Mouse (Mus musculus): ENCODE measurements around the gene Bin2.
"Not testable (repeated sequence)": the region's sequence is repeated elsewhere in the genome, so short reads cannot be mapped to it uniquely, and the experiment has no call there.

Bin2 gene

DNA sequence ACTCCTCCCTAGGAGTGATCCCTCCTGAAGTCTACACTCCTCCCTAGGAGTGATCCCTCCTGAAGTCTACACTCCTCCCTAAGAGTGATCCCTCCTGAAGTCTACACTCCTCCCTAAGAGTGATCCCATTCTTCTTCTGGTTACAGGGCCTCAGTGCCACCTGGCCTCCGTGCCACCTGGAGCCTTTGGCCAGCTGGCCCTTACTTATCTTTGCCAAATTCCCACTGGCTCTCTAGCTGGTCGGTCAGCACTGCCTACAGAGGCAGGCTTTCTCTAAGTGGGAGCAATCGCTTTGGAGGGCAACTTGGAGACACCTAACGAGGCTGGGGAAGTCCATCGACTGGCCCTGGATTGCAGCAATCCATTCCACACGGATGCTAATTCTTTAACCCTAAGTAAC lies 23.2 kb downstream of the Bin2 start:
- no peak for DNase-seq (ENCODE audit: low spot score)

DNA sequence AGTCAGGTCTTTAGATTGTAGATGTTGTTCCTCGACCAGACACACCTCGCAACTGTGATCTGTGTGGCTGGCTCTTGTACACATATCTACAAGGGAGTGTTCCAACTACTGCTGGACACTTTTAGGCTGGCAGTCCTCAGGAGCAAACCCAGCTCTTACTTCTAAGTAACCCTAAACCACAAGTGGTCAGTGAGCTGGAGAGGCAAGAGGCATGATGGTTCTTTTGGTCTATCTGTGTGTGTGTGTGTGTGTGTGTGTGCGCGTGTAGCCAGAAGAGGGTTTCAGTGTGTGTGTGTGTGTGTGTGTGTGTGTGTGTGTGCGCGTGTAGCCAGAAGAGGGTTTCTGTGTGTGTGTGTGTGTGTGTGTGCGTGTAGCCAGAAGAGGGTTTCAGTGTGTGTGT lies 26.9 kb downstream of the Bin2 start:
- no peak for DNase-seq (ENCODE audit: low spot score)

GRCm38 (mm10) chr15:100641226-100641810 lies 28.0 kb downstream of the Bin2 start:
- DNase-seq (ENCODE audit: low spot score), result no peak

GRCm38 (mm10) chr15:100639972-100640750 lies 29.2 kb downstream of the Bin2 start:
- DNase-seq (ENCODE audit: low spot score), result no peak

DNA sequence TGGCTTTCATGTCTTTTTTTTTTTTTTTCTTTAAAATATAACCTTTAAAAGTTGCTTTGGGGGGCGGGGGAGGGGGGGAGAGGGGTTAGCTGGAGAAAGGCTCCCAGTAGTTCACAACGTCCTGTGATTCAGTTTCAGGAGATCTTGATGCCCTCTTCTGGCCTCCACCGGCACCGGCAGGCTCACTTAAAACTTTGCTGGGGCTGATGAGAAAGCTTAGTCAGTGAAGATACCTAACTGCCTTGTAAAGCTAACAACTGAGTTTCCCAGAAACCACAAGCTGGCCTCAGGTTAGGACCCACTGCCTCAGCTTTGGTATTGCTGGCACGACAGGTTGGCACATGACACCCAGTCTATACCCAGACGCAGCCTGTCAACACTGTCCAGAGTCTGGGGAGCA lies 31.7 kb downstream of the Bin2 start:
- DNase-seq (ENCODE audit: low spot score), result no peak

GRCm38 (mm10) chr15:100636700-100637501 lies 32.5 kb downstream of the Bin2 start, which contains the start of gene Smagp:
Smagp (minus strand) TSS chr15:100636940.
- peak; percentile 70 for DNase-seq (ENCODE audit: low spot score)

DNA sequence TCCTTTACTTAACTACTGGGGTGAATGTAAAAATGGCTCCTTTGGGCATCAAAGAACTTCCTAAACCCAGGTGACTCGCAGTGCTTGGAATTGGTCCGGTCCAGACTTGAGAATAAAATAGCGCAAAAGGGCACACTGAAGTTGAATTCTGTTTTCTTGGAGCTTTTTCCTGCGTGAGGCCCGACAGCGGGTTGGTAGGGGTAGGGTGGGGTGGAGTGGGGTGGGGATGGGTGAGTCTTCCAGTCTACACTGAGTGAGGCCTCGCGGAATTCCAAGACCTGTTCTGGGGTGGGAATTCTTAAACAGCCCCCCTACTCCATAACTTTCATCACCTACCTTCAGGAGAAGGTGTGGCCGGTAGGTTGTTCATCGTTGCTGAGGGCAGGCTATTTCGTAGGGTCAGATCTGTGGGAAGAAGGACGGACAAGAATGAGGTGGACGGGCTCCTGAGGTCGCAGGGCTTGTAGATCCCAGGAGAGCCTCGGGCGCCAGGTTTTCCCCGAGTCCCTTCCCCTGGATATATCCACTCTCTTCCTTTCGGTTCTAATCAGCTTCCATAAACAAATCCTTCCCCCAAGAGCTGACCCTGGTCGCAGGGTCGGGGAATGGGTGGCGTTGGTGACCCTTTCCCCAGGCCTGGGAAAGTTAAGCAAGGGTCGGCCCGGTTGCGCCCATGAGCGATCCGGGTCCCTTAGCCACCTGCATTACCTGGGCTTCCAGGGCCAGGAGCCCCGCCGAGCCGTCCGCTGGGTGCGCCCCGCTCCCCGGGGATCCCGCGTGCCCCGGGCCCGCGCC lies 33.3 kb downstream of the Bin2 start:
- DNase-seq (ENCODE audit: low spot score), result no peak

- DNase-seq (ENCODE audit: low spot score), result no peak
Observed at GRCm38 (mm10) chr15:100635239-100635638, 34.1 kb downstream of the Bin2 start.

GRCm38 (mm10) chr15:100633341-100633740 lies 36.0 kb downstream of the Bin2 start:
- DNase-seq (ENCODE audit: low spot score), result no peak

DNA sequence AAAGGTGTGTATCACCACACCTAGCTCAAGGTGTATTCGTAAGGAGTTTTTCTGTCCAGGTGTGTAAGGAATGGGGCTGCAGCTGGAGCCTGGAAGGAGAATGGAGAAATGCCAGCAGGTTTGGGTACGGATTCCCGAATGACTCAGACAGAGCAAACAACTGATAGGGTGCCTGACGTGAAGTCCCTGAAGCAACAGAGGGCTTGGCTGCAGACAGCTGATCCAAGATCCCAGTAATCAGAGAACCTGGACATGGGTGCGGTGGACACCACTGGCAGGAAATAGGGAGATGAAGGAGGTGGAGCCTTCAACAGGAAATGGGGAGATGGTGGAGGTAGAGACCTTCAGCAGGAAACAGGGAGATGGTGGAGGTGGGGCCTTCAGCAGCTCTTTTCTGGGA lies 37.0 kb downstream of the Bin2 start:
- no peak for DNase-seq (ENCODE audit: low spot score)

DNA sequence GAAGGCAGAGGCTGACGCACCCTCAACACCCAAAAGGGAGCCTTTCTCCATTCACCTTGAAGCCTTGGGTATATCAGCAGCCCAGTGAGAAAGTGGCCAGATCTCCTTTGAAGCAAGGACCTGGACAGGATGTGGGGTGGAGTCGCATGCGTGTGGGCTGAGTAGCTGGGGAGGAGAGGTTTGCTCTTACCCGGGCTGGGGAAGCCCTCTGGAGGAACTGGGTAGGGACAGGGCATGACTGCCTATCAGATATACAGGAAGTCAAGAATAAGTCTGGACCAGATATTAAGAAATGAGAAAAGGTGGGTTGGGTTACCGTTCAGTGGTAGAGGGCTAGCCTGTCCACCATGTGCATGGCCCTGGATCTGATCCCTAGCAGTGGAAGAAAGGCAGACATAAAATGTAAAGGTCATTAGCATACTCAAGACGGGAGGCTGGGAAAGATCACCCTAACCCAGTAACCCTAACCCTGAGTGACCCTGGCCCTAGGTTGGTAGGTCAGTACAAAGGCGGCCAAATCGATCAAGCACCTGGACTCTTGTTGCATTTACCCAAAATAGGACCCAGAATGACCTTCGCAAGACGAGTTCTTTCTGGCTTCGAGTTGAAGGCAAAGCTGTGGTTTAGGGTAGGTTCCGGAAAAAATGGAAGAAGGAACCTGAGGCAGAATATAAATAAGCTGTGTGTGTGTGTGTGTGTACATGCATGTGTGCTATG lies 37.7 kb downstream of the Bin2 start:
- DNase-seq (ENCODE audit: low spot score), result no peak

GRCm38 (mm10) chr15:100630126-100630525 lies 39.2 kb downstream of the Bin2 start:
- no peak for DNase-seq (ENCODE audit: low spot score)

- DNase-seq (ENCODE audit: low spot score), result no peak
Observed at GRCm38 (mm10) chr15:100628797-100629196, 40.6 kb downstream of the Bin2 start.

DNA sequence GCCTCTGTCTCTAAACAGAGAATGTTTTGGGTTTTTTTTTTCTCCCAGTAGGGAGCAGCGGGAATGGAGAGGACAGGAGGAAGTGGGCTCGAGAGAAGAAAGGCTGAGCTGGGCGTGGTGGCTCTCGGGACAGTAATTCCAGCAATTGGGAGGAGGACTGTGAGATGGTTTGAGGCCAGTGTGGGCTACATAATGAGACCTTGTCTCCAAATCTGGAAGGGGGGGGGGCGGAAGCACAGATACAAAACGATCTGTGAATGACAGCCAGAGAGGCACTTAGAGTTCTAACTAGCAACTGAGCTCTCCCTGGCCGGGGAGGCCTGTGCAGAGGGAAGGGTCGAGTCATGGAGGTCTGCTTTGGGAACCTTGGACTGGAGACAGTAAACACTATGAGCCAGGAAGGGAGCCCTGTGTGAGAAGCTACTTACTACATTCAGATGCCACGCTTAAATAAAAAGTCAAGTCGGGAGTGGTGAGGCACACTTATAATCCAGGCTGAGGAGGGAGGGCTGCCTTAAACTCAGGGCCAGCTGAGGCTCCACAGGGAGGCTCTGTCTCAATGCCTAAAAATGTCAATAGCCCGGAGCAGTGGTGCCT lies 41.5 kb downstream of the Bin2 start:
- no peak for DNase-seq (ENCODE audit: low spot score)

GRCm38 (mm10) chr15:100627287-100627686 lies 42.1 kb downstream of the Bin2 start:
- no peak for DNase-seq (ENCODE audit: low spot score)

DNA sequence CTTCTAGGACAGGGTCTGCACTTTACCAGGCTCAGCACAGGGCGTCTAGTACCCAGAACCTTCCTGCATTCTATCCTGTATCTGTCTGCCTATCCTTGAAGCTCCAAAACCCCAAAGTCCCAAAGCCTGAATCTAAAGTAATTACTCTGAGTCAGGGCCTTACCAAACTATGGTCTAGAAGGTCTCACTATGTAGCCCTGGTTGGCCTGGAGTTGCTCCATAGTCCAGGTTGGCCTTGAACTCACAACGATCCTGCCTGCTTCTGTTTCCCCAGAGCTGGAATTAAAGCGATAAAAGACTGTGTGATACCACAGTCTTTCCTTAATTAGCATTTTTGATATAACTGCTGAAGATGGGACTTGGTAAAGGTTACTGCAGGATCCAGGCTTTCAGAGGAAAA lies 44.9 kb downstream of the Bin2 start:
- no peak for DNase-seq (ENCODE audit: low spot score)

DNA sequence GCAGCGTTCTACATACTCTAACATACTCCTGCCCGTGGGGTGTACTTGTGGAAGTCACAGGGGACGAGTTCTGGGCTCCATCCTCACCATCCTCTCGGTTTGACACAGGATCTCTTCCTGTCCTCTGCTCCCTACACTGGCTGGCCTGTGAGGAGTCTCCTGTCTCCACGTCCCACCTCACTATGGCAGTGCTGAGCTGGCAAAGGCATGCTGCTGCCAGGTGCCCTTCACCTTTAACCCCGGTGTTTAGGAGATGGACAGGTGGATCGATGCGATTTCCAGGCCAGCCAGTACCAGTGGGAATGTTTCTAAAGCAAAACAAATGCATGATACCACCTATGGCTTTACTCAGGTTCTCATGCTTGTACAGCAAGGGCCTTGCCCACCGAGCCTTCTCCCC lies 45.6 kb downstream of the Bin2 start:
- no peak for DNase-seq (ENCODE audit: low spot score)

- no peak for DNase-seq (ENCODE audit: low spot score)
Observed at GRCm38 (mm10) chr15:100622164-100622563, 47.2 kb downstream of the Bin2 start.

DNA sequence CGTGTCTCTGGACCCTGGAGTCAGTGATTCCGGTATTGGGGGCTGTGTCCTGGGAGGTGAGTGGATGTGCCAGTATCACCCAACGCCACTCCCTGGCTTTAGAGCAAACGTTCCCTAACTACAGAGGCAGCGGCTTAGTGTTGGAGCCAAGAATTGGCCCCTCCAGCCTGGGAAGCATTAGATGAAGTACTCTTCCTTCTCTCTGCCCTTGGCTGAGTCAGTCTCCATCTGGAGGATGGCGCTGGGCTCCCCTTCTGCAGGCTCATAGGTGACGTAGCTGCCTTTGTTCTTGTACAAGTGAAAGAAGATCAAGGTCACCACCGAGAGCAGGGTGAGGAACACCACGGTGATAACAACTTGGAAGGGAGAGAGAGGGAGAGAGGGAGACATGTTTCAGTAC lies 47.7 kb downstream of the Bin2 start:
- DNase-seq (ENCODE audit: low spot score), result not testable (repeated sequence)

- no peak for DNase-seq (ENCODE audit: low spot score)
Observed at GRCm38 (mm10) chr15:100619200-100619599, 50.2 kb downstream of the Bin2 start.

- no peak for DNase-seq (ENCODE audit: low spot score)
Observed at GRCm38 (mm10) chr15:100616221-100616620, 53.1 kb downstream of the Bin2 start.

Data from yolk sac, embryonic 10.5 days (tissue).